Mouse (Mus musculus): Measurements from ENCODE around the gene She.
"Not testable (repeated sequence)": the region's sequence is repeated elsewhere in the genome, so short reads cannot be mapped to it uniquely, and the experiment has no call there.

The She gene

DNA sequence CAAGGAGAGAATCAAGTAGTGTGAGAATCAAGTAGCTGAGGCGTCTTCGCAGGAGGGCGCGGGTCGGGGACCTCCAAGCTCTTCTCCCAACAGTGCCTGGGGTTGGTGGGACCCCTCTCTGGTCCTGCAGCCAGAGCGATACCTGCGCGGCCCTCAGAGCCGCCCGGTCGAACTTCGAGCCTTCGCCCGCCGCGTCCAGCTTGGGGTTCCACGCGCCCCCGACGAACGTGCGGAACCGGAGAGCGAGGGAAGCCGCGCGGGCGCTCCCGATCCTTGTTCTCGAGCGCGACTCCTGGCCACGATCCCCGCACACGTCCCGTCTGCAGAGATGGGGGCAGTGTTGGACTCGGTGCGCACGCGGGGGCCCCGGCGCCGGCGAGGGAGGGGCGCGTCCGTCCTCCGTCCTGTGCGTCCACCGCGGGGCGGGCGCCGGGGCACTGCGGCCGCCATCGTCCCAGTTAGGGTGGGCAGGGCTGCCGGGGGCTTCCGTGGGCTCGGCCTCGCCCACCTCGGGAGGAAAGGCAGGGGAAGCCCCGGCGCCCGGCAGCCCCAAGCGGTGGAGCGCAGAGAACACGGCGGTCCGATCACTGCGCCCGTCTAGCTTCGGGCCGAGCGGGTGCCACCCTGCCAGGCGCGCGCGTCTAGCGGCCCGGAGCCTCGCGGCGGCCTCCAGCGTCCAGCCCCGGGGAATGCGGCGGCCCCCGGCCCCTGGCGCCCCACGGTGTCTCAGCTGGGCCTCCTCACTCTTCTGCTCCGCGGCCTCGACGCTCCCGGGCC, at the start of gene She:
TSS of gene She (plus strand) at position 556 of the 777 bp plus-strand sequence.
- DNase-seq (ENCODE audit: low read depth, low spot score): no peak

DNA sequence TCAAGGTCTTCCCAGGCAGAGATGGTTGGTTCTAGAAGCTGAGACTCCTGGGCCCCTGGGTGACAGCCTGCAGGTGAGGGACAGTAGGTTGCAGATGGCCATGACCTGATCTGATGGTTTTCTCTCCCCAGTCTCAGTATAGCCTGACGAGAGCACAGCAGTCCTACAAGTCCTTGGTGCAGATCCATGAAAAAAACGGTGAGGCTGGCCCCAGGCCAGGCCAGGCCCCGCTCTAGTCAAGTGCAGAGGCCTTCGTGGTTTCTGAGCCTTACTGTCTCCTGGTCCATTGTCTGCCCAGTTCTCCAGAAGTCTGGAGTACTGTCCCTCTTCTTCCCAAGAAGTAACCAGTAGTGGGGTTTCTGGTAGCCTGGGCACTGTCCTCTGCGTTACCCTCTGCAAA, 49.5 kb upstream of the She start:
- no peak for DNase-seq (ENCODE audit: low read depth, low spot score)

DNA sequence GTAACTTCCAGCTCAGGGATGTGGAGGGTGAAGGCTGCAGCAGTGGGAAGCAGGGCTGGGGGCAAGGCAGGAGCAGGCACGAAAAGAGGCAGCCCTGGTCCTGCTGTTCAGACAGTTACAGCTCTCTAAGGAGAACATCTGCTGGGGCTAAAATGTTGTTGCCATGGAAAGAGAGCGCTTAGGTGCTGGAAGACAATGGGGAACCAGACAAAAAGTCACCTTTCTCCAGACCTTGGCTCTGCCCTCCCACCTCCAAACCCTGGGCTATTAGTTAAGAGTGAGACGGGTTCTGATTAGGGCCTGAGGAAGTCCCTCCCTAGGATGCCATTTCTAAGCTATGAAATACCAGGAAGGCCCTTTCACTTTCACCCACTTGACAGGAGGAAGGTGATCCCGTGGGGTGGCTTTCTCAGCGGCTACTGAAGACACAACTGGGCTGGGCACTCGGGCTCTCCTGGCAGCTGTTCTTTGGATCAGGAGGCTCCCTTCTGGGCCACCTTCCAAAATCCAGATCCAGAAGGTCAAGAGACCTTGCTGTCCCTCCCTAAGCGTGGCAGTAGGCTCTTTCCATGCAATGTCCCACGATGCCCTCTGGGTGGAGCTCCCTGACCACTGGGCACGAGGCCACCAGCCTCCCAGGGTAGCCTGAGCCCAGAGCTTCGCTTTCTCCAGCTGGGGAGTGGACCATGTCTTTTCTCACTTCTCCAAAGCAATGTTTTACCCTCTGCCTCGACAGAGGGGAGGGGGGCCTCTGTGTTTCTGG, 46.0 kb upstream of the She start:
- peak; percentile 70 for DNase-seq (ENCODE audit: low read depth, low spot score)

DNA sequence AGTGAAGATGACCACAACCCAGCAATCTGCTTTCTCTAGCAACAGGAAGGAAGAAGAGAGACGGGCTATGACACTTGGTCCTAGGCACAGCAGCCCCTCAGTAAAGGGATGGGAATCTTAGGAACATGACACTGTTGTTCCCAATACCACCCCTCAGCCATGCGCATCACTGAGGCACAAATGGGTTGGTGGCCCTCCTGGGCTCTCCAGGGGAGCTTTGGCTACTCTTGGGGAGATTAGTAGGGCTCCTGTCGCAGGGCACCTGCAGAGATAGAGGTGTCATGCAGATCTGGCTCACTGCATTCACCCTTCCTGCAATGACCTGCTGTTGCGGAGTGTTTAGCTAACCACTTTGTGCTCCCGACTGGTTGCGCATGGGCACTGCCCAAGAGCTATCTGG, 44.9 kb upstream of the She start:
- no peak for DNase-seq (ENCODE audit: low read depth, low spot score)

DNA sequence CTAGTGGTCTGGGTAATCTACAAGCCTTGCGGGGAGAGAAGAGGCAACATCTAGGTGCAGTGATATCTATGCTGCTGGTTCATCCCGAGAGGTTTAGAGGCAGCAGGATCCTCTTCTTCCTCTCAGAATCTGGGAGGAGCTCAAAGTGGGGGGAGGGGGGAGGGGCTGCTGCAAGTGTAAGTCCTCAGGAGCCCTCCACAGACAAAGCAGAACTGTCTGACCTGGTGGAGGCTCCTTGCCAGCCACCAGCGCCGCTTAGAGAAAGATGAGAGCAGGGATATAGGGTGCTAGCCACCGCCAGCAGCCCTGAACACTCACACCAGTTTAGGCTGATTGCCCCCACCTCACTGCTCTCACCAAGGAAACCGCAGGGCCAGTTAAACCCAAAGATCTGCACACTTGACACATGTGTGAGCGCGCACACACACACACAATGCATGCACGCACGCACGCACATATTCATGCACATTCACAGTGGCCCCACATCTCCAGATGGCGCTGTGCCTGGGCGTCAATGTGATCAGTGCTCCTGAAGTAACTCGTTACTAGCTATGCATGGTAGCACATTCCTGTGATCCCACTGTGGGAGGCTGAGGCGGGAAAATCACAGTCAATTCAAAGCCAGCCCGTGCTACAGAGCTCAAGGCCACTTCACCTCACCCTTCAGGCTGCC, 42.4 kb upstream of the She start:
- no peak for DNase-seq (ENCODE audit: low read depth, low spot score)

DNA sequence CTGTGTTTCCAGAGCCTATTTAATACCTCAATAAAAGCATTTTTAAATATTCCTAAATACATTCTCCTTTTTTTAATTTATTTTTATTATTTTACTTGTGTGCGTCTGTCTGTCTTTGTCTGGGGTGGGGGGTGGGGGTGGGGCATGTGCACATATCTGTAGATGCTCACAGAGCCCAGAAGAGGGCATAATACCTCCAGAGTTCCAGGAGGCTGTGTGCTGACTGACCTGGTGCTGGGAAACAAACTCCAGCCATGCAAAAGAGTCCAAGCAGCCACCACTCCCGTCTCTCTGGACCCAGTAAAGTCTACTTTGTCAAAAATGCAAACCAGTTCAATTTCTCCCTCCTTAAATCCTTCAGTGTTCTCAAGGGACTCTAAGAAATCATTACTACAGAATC, 36.6 kb upstream of the She start:
- DNase-seq (ENCODE audit: low read depth, low spot score): peak; percentile 37

DNA sequence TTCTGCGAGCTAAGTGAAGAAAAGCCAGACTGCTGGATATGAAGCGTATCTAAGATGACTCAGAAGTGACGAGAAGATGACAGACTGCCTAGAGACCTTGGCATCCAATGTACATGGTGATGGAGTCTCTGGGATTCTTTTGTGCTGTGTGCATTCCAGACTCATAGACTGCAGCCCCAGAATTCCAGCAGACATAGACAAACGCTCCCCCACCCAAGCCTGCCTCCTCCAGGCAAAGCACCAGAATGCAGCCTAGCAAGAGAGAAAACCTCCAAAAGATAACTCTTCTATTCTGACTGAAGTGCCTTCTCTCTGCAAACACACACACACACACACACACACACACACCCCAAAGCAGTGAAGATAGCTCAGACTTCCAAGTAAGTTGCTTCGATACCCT, 35.4 kb upstream of the She start:
- DNase-seq (ENCODE audit: low read depth, low spot score): no peak

DNA sequence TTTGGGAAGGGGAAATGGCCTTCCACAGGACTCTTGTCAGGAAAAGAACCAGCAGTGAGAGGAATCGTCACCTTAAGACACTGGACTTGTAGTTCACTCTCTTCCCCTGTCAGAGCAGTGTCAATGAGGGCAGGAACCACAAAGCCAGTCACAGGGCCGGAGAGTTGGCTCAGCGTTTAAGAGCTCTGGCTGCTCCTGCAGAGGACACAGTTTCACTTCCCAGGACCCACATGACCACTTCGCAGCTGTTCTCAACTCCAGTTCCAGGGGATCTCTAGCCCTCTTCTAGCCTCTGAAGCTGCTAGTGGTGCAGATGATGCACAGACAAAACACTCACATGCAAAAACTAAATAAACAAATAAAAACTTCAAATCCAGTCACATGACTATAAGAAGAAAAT, 34.8 kb upstream of the She start:
- DNase-seq (ENCODE audit: low read depth, low spot score): peak; percentile 81

DNA sequence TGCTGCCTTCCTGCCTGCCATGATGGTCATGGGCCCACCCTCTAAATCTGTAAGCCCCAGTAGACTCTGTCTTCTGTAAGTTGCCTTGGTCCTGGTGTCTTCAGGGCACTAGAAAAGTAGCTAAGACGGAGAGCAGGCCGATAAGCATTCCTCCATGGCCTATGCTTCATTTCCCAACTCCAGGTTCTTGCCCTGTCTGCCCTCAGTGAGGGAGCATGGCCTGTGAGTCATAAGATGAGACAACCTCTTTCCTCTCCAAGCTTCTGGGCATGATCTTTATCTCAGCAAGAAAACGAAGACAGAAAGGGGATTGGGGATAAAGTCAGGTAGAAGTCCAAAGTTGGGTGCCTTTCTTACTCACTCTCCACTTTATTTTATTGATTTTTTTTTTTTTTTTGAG, 32.7 kb upstream of the She start:
- no peak for DNase-seq (ENCODE audit: low read depth, low spot score)

DNA sequence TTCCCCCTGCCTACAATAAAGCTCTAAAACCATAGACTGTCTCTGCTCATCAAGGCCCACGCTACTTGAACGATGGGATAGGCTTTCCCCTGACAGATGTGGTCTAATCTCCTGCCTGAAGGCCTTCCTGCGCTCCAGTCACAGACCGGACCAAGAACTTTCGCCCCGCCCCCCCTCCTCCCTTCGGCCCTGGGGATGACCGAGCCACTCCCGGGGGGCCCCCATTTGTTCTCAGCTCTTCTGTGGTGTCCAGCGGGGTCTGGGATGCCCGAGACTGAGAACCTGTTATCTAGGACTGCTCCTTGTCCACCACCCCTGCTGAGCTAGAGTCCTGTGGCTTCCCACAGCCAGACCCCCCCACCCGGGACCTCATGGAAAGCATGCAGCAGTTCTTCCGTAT, 31.7 kb upstream of the She start:
- no peak for DNase-seq (ENCODE audit: low read depth, low spot score)

DNA sequence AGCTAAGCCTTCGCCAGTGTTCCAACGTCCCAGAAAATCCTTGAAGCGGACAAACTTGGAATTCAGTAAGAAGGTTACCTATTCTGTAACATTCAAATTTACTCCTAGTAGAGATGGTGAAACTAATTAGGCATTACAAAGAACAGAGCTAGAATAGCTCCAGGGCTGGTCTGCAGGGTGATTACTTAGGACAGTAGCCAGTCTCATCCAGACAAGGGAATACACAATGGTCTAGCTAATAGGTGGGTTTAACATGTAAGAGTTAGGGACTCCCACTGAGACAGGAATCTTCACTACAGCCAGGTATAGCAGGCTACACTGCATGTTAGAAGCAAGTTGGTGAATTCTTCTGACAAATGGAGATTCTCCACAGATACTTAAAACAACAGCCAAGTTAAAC, 31.1 kb upstream of the She start:
- DNase-seq (ENCODE audit: low read depth, low spot score): not testable (repeated sequence)

DNA sequence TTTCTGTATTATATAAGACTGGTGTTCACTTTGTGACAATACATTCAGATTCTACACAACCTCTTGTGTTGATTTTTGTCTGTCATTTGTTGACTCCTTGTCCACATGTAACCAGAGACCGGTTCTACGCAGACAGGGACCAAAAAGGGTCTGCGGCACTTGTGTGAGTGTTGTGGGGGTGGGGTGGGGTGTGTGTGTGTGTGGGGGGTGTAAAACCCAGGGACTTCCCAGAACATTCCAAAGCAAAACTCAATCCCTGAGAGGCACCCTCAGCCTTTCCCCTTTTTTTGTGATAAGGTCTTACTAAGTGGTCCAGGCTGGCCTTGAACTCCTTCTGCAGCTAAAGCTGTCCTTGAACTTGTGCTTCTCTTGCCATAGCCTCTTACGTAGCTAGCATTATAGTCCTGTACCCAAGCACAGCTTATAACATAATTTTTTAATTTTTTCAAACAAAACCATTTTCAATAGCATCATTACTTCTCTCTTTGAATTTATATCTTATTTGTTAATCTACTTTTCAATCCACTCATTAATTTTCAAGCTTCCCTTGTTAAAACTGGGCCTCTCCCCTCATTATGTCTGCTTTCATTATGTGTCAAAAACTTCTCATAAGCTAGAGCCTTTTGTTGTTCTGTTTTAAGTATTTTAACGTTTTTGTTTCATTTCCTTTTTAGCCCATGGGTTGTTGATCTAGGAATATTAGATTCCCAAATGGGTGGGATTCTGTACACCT, 30.2 kb upstream of the She start:
- no peak for DNase-seq (ENCODE audit: low read depth, low spot score)

DNA sequence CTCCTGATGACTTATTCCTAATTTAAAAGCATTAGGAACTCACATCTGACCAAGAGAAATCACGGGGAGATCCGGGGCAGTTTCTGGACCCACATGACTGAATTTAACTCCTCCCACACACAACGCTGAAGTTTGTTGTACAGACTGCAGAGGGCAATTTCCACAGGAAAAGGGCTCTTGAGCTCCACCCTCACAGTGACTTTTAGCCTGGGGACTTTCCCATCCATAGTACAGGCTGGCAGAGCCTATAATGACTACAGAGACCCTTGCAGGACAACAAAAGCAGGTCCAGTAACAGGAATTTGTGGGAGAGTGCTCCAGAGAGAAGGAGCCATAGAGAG, 29.7 kb upstream of the She start:
- peak; percentile 81 for DNase-seq (ENCODE audit: low read depth, low spot score)

DNA sequence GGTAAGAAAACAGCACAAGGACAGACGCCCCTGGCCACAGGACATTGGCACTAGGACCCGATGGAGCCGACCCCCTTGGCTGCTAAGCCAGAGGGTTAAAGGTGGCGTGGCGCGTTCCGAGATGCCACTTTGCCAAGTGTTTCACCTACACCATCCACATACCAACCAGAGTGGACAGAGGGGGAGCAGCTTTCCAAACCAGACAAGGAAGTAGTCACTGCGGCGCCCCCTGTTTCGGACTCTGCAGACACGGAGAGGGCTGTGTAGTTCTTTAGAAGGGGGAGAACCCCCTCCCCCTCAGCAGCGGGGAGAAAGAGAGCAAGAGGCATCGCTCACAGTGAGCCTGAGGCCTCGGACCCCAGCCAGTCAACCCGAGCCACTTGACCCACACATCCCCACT, 28.3 kb upstream of the She start:
- no peak for DNase-seq (ENCODE audit: low read depth, low spot score)

DNA sequence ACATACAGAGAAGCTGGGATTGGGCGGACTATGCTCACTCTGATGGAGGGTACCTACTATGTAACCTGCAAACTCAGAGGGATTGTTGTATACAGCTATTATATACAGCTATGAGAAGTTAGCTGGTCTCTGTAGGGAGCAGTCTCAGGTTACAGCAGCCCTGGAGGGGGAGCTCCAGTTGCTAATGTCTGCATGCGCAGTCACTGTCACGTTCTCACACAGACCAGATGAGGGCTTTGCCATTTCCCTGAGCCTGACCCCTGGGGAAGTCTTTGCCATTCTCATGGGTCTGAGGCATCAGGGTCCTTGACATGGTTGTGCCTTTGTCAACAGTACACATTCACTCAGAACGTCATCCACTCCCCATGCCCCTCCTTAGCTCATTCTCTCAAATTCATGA, 26.0 kb upstream of the She start:
- DNase-seq (ENCODE audit: low read depth, low spot score): no peak

DNA sequence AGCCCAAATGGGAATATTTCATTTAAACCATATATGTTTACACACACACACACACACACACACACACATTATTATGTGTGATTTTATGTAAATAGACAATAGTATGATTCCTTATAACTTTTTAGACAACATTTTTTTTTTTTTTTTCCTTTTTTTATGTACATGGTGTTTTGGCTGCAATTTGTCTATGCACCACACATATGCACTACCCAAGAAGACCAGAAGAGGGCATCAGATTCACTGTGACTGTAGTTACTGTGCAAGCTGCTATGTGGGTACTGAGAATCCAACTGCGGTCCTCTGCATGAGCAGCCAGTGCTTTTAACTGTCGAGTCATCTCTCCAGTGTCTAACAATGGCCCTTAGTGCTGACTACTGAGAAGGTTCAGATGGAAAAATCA, 24.4 kb upstream of the She start:
- DNase-seq (ENCODE audit: low read depth, low spot score): peak; percentile 44

DNA sequence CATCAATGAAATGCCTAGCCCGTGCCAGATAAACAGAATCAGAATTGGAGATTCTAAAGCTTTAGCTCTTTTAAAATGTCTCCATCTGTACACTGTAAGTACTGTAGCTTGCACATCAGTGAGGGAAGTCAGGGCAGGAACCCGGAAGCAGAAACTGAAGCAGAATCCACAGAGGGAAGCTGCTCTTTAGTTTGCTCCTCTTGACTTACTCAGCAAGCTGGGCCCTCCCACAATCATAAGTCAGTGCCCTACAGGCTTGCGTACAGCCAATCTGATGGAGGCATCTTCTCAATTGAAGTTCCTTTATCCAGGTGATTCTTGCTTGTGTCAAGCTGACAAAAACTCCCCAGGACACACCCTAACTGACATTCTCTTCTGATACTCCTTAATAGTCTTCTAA, 24.0 kb upstream of the She start:
- no peak for DNase-seq (ENCODE audit: low read depth, low spot score)

DNA sequence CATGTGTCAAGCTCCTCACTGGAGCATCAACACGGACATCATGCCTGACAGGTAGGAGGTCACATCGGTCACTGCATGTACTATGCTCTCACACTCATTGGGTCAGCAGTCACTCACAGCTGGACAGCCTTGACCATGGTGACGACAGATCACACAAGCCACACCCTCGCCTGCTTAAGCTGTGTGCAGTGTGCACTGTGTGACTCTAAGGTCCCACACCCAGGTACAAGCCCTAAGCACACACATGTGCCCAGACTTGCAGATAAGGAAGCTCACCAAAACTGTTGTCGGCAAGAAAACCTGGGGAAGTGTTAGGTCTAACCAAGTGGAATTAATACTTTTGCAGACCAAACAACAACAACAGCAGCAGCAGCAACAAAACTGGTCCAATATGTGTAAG, 23.3 kb upstream of the She start:
- no peak for DNase-seq (ENCODE audit: low read depth, low spot score)

DNA sequence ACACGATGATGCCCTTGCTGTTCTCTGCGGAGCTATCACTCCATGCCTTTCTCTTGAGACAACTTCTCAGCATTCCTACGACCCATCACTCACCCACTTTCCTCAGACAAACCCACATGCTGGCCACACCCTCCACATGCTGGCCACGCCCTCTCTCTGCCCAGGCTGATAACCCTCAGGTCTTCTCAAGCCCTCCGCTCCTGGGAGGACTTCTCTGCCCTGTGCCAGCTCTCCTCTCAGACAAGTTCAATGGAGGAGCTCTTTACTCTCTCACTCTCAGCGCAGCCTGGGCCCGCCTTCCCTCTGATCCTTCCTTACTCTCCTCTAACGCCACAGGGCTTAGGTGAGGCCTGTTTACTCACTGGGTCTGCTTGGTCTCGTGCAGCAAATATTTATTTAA, 22.5 kb upstream of the She start:
- no peak for DNase-seq (ENCODE audit: low read depth, low spot score)

DNA sequence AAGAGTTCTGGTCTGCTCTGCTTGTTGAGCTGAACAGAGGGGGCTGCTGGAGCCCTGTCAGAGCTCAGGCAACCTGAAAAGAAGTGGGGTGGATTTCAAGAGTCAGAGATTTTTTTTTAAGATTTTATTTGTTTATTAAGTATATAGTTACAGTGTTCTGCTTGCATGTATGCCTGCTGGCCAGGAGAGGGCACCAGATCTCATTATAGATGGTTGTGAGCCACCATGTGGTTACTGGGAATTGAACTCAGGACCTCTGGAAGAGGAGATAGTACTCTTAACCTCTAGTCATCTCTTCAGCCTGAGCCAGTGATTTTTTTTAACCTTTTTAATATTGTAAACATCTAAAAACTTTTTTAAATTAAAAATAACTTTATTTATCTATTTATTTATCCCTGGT, 20.3 kb upstream of the She start:
- DNase-seq (ENCODE audit: low read depth, low spot score): peak; percentile 38

DNA sequence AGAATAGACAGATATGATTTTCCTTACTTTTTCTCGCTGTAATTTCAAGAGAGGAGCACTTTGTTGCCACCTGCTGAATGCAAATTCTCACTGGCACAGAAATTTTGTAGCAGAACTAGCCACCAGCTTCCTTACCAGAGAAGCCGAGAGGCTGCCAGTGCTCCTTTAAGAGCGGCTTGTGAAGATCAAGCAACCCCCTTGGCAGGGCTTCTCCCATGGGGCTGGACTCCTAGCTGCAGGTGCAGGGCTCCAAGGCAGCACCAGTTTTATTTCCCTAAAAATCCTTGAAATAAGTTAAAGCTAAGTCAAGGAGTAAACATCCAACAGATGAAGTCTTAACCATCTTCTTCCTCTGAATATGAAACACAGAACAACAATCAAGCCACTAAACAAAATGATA, 19.0 kb upstream of the She start:
- no peak for DNase-seq (ENCODE audit: low read depth, low spot score)

DNA sequence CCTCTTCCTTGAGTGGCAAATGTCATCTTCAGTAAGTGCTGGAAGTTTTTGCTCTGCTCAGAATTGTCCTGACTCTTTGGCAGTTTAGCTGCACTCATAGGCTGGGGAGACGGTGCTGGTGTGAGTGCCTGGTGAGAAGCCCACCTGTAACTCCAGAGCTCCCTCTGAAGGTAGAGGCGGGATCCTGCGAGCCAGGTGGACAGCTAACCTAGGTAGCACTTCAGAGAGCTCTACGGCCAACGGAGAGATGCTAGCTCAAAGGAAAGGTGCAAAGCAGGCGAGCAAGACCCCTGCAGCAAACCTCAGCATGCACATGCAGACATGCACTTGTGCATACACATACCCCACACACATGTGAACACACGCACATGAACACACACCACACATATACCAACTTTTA, 17.1 kb upstream of the She start:
- no peak for DNase-seq (ENCODE audit: low read depth, low spot score)
